Mouse (Mus musculus) liver, adult (tissue): ENCODE results near the gene Xkr8.
A peak's percentile ranks its signal among the peaks of the same experiment; 100 is the strongest.

Source experiments
- GATA4 ChIP-seq: IDR thresholded peaks from 2 replicates; pipeline ENCODE4 v1.6.1; 2014; ENCODE audit warnings: mild to moderate bottlenecking, low read length; ENCODE audit not compliant: insufficient replicate concordance

Gene Xkr8

GRCm38 (mm10) chr4:132732148-132732684 lies at the start of gene Xkr8:
Xkr8 (minus strand) TSS chr4:132732546.
- peak; percentile 58; the same call in 1 of the 2 replicates for TF ChIP-seq GATA4

- no peak for TF ChIP-seq GATA4
Observed at GRCm38 (mm10) chr4:132780288-132780687, 47.9 kb upstream of the Xkr8 start.

DNA sequence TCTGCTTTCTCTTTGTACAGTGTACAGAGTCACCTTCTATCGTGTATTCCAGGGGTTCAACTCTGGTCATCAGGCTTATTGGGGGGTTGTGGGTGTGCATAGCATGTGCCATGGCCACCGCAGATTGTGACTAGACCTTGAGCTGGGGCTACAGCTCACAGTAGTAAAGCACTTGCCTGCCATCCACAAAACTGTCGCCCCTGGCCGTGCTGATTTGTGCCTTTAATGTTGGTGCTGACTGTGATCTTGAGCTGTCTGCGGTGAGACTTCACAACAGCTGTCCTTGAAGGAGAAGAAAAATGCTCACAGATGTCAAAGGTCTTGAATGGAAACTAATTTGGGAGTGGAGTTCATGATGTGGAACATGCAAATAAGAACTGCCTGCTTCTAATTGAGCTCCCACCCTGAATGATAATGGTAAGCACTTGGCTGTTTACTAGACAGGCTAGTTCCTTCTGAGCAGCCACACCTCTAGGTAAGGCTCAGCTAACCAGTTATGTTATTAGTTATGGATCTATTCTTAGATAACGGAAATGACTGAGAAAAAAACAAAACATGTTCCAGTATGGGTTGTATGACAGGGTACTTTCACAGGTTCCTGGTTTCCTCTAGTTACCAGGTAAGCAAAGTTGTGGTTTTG lies 46.3 kb upstream of the Xkr8 start:
- no peak for TF ChIP-seq GATA4

GRCm38 (mm10) chr4:132776764-132777163 lies 44.4 kb upstream of the Xkr8 start:
- TF ChIP-seq GATA4 = no peak

DNA sequence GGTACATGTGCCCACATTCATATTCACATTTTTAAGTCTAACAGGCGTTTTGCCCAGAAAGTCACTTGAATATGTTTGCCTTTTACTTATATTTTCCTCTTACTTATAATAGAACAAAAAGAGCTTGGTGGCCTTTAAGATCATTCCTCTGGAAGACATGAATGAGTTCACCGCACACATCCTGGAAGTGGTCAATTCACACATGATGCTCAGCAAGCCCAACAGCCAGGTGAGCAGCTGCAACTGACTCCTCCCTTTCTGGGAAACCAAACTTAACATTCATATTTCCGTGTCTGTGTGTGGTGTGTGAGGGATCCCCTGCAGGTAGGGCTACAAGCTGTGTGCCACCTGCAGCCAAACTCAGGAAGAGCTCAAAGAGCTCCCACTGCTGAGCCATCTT lies 42.6 kb upstream of the Xkr8 start:
- no peak for TF ChIP-seq GATA4

- TF ChIP-seq GATA4 = no peak
Observed at GRCm38 (mm10) chr4:132771776-132772175, 39.4 kb upstream of the Xkr8 start.

GRCm38 (mm10) chr4:132767914-132768876 lies 35.8 kb upstream of the Xkr8 start, which contains the start of gene Rpa2:
Rpa2 (plus strand) TSS chr4:132768332.
- TF ChIP-seq GATA4 = no peak; the same call in 1 of the 2 replicates

GRCm38 (mm10) chr4:132762602-132763001 lies 30.3 kb upstream of the Xkr8 start:
- TF ChIP-seq GATA4 = no peak

DNA sequence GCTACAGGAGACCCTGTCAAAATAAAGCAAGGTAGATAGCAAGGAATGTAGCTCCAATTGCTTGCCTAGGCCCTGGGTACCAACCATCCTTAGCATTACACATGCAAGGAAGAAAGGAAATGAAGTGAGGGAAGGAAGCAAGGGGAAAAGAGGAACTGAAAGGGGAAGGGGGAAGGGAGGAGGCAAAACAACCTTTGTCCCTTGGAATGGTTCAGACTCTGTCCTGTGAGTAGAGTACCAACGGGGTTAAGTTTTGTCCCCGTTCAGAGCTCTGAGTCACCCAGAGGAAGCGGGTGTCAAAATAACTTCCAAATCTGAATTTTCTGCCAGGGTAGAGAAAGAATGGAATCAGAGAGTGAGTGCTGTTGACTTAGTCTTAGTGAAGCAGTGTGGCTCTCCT lies 27.9 kb upstream of the Xkr8 start:
- no peak for TF ChIP-seq GATA4

DNA sequence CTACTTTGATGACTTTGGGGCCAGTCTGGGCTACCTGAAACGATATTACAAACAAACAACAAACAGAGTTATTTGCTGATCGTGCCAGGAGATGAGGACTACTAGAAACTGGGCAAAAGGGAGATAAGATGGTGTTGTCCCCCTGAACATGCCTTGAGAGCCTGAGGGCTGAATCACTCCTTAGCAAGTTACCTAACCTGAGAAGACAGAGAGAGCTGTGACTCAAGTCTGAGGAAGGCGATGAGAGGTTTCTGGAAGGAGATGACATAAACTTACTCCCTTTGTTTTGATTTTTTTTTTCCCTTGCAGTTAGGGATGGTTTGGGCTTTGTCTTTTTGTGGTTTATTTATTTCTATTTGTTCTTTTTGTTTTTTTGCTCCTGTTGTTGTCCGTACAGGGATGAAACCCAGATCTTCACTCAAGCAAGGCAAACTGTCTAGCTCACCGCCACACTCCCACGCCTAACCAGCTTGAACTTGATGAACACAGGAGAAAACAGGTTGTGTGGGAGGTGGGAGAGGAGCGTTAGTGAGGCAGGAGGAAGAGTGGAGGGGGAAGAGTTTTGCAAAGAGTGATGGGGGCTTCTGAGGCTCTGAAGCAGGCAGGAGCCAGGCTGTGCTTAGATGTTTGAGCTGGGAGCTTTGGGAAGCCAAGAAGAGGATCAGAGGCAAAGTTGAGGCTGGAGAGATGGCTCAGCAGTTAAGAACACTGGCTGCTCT lies 25.4 kb upstream of the Xkr8 start:
- no peak for TF ChIP-seq GATA4

DNA sequence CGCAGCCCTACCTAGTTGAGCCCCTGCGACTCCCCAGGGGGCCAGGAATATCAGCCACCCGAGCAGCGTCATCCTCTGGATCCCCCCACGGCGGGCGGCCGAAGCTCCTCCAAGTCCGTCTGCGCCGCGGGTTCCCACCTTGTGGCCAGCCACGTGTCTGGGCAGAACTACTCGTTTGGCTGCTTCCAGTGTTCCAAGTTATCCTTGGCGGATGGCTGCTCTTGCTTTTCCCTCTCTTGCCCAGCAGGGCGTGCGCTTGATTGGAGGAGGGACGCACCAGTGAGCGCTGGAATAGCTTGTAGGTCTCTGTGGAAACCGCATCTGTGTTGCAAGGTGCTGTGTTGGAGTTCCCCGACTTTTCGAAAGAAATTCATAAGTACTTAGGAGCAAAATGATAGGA lies 24.6 kb upstream of the Xkr8 start, which contains the start of gene Smpdl3b:
Gene Smpdl3b, minus strand, starts transcription at position 279 of the 400 bp plus-strand sequence.
- no peak for TF ChIP-seq GATA4

GRCm38 (mm10) chr4:132752992-132753391 lies 20.6 kb upstream of the Xkr8 start:
- TF ChIP-seq GATA4 = no peak

GRCm38 (mm10) chr4:132749258-132749982 lies 17.1 kb upstream of the Xkr8 start:
- TF ChIP-seq GATA4 = no peak

- no peak for TF ChIP-seq GATA4
Observed at GRCm38 (mm10) chr4:132748778-132749177, 16.4 kb upstream of the Xkr8 start.
